Mouse (Mus musculus): ENCODE data around the gene Nsun2. TPM values are rescaled to one million over a fixed set of nuclear protein-coding genes. Genes with fewer than 3 reads are reported as not detected.
"Not testable (repeated sequence)": the region's sequence is repeated elsewhere in the genome, so short reads cannot be mapped to it uniquely, and the experiment has no call there.

Nsun2 gene
- polyA plus RNA-seq, 1 experiment from 2014 or later, result 100 TPM

GRCm38 (mm10) chr13:69563905-69564304 is 30.4 kb downstream of the Nsun2 start:
- POLR2A ChIA-PET, result no interaction called here
- TF ChIP-seq CTCF (IDR thresholded peaks at IDR 0.05), result no peak
- in situ Hi-C loops (cut with MboI; ENCODE audit: low pct_unique_long_range_greater_than_20kb), result no loop called here
- DNase-seq (ENCODE audit: low read depth, low spot score) (no peak), ATAC-seq (no peak)
- no peaks in the 10 kb centered on the region for H3K27me3 ChIP-seq
- CTCF ChIA-PET, result no interaction called here

GRCm38 (mm10) chr13:69564573-69564972 is 31.0 kb downstream of the Nsun2 start:
- DNase-seq (ENCODE audit: low read depth, low spot score), result no peak
- CTCF ChIA-PET, result no interaction called here

GRCm38 (mm10) chr13:69565401-69565800 is 31.9 kb downstream of the Nsun2 start:
- ATAC-seq; H3K27me3 ChIP-seq; DNase-seq (ENCODE audit: low read depth, low spot score); in situ Hi-C loops (cut with MboI; ENCODE audit: low pct_unique_long_range_greater_than_20kb): not testable (repeated sequence)
- POLR2A ChIA-PET, result interaction anchor here (0.6 kb wide), 1 partner anchor 9 kb away, joined by 3 read pairs; no protein-coding TSS in a partner anchor
- CTCF ChIA-PET, result interaction anchor here (0.7 kb wide), 1 partner anchor 12 kb away, joined by 3 read pairs; no protein-coding TSS in a partner anchor

More at GRCm38 (mm10) chr13:69564573-69564972, 31.0 kb downstream of the Nsun2 start:
- no peak for ATAC-seq
- POLR2A ChIA-PET, result no interaction called here
- no peaks in the 10 kb centered on the region for H3K27me3 ChIP-seq
- no peak for TF ChIP-seq CTCF (IDR thresholded peaks at IDR 0.05)
- in situ Hi-C loops (cut with MboI; ENCODE audit: low pct_unique_long_range_greater_than_20kb), result no loop called here

- no peak for TF ChIP-seq CTCF (IDR thresholded peaks at IDR 0.05)
- ATAC-seq, result no peak
- ChIA-PET POLR2A (no interaction called here), CTCF (interaction anchor here (1.0 to 1.6 kb wide), 3 partner anchors 15 to 57 kb away, joined by 3 to 4 read pairs (median 3); no protein-coding TSS in a partner anchor)
- no peak for DNase-seq (ENCODE audit: low read depth, low spot score)
- in situ Hi-C loops (cut with MboI; ENCODE audit: low pct_unique_long_range_greater_than_20kb), result no loop called here
- H3K27me3 ChIP-seq, result no peaks in the 10 kb centered on the region
Observed at GRCm38 (mm10) chr13:69569201-69569600, 35.7 kb downstream of the Nsun2 start.

GRCm38 (mm10) chr13:69572594-69572993 is 39.0 kb downstream of the Nsun2 start:
- no peak for DNase-seq (ENCODE audit: low read depth, low spot score)
- ChIA-PET CTCF (interaction anchor here (1.3 to 1.5 kb wide), 2 partner anchors 10 to 15 kb away, joined by 4 to 5 read pairs; no protein-coding TSS in a partner anchor), POLR2A (interaction anchor here (0.6 to 1.6 kb wide), 3 partner anchors 13 to 38 kb away, joined by 3 to 7 read pairs (median 5); no protein-coding TSS in a partner anchor)
- ATAC-seq, result no peak
- TF ChIP-seq CTCF (IDR thresholded peaks at IDR 0.05), result no peak
- in situ Hi-C loops (cut with MboI; ENCODE audit: low pct_unique_long_range_greater_than_20kb), result no loop called here
- no peaks in the 10 kb centered on the region for H3K27me3 ChIP-seq

- in situ Hi-C loops (cut with MboI; ENCODE audit: low pct_unique_long_range_greater_than_20kb), result loop anchor here (25.0 kb wide), 1 partner anchor 1211 kb away; no protein-coding TSS in a partner anchor
- no peak for ATAC-seq
- no peak for DNase-seq (ENCODE audit: low read depth, low spot score)
- ChIA-PET CTCF (no interaction called here), POLR2A (no interaction called here)
- no peak for TF ChIP-seq CTCF (IDR thresholded peaks at IDR 0.05)
- no peaks in the 10 kb centered on the region for H3K27me3 ChIP-seq
Observed at GRCm38 (mm10) chr13:69576676-69577075, 43.1 kb downstream of the Nsun2 start.

- TF ChIP-seq CTCF (IDR thresholded peaks at IDR 0.05), result no peak
Observed at GRCm38 (mm10) chr13:69577181-69577834, 43.8 kb downstream of the Nsun2 start.

GRCm38 (mm10) chr13:69582411-69582810 is 48.9 kb downstream of the Nsun2 start:
- POLR2A ChIA-PET, result no interaction called here

More at GRCm38 (mm10) chr13:69577181-69577834, 43.8 kb downstream of the Nsun2 start:
- ChIA-PET POLR2A (no interaction called here), CTCF (interaction anchor here (0.9 kb wide), 1 partner anchor 20 kb away, joined by 3 read pairs; no protein-coding TSS in a partner anchor)
- H3K27me3 ChIP-seq, result no peaks in the 10 kb centered on the region
- no peak for DNase-seq (ENCODE audit: low read depth, low spot score)
- ATAC-seq, result no peak
- in situ Hi-C loops (cut with MboI; ENCODE audit: low pct_unique_long_range_greater_than_20kb), result loop anchor here (25.0 kb wide), 1 partner anchor 1210 kb away; no protein-coding TSS in a partner anchor

GRCm38 (mm10) chr13:69583591-69583990 is 50.0 kb downstream of the Nsun2 start:
- in situ Hi-C loops (cut with MboI; ENCODE audit: low pct_unique_long_range_greater_than_20kb), result loop anchor here (25.0 kb wide), 1 partner anchor 1204 kb away; no protein-coding TSS in a partner anchor
- no peak for ATAC-seq

More at GRCm38 (mm10) chr13:69582411-69582810, 48.9 kb downstream of the Nsun2 start:
- no peaks in the 10 kb centered on the region for H3K27me3 ChIP-seq
- ATAC-seq (no peak), DNase-seq (ENCODE audit: low read depth, low spot score) (no peak)
- CTCF ChIA-PET, result interaction anchor here (1.0 to 1.8 kb wide), 3 partner anchors 9 to 28 kb away, joined by 3 to 5 read pairs (median 4); partner anchors contain the start of gene Srd5a1
- in situ Hi-C loops (cut with MboI; ENCODE audit: low pct_unique_long_range_greater_than_20kb), result loop anchor here (25.0 kb wide), 1 partner anchor 1205 kb away; no protein-coding TSS in a partner anchor
- no peak for TF ChIP-seq CTCF (IDR thresholded peaks at IDR 0.05)

GRCm38 (mm10) chr13:69585828-69586227 is 52.3 kb downstream of the Nsun2 start:
- ChIA-PET CTCF (interaction anchor here (0.8 to 1.9 kb wide), 3 partner anchors 10 to 19 kb away, joined by 3 to 5 read pairs (median 3); no protein-coding TSS in a partner anchor), POLR2A (interaction anchor here (0.7 to 0.9 kb wide), 2 partner anchors 9 to 13 kb away, joined by 6 to 7 read pairs; no protein-coding TSS in a partner anchor)
- no peaks in the 10 kb centered on the region for H3K27me3 ChIP-seq
- DNase-seq (ENCODE audit: low read depth, low spot score), result peak; percentile 77
- in situ Hi-C loops (cut with MboI; ENCODE audit: low pct_unique_long_range_greater_than_20kb), result loop anchor here (25.0 kb wide), 1 partner anchor 1201 kb away; no protein-coding TSS in a partner anchor
- peak; percentile 68 for ATAC-seq
- TF ChIP-seq CTCF (IDR thresholded peaks at IDR 0.05), result no peak

More at GRCm38 (mm10) chr13:69583591-69583990, 50.0 kb downstream of the Nsun2 start:
- no peak for TF ChIP-seq CTCF (IDR thresholded peaks at IDR 0.05)
- no peak for DNase-seq (ENCODE audit: low read depth, low spot score)
- ChIA-PET CTCF (interaction anchor here (1.2 to 1.7 kb wide), 2 partner anchors 10 to 28 kb away, joined by 3 to 4 read pairs; partner anchors contain the start of gene Srd5a1), POLR2A (no interaction called here)
- no peaks in the 10 kb centered on the region for H3K27me3 ChIP-seq

Data from Patski (cell line).